Mouse (Mus musculus) spleen, adult 2 months (tissue): Measurements from ENCODE around the gene Ensa. TPM values are rescaled to one million over a fixed set of nuclear protein-coding genes. Genes with fewer than 3 reads are reported as not detected.
"Not testable (repeated sequence)": the region's sequence is repeated elsewhere in the genome, so short reads cannot be mapped to it uniquely, and the experiment has no call there.

Source experiments
- DNase-seq, 2 experiments: peaks; one replicate each; pipeline versions ENCODE4 v3.0.0 to v3.0.0-alpha.2; 2012 to 2021; ENCODE audit warnings: low spot score in 2 of 2, low read depth in 1 of 2
- H3K27ac ChIP-seq: fragments of 200-500 bp; 2 replicates; pipeline ENCODE4 v1.5.1; 2012; ENCODE audit warnings: low read length, inconsistent platforms; ENCODE audit not compliant: insufficient read depth
- H3K27me3 ChIP-seq: fragments of 200-500 bp; 2 replicates; pipeline ENCODE4 v1.6.1; 2012; ENCODE audit warnings: mild to moderate bottlenecking, moderate library complexity, low read length, inconsistent platforms; ENCODE audit not compliant: control insufficient read depth, insufficient read depth
- H3K36me3 ChIP-seq: fragments of 200-500 bp; 2 replicates; pipeline ENCODE4 v1.6.1; 2012; ENCODE audit warnings: mild to moderate bottlenecking, low read length, inconsistent platforms; ENCODE audit not compliant: control insufficient read depth, insufficient read depth
- H3K4me1 ChIP-seq: fragments of 200-500 bp; 2 replicates; pipeline ENCODE4 v1.6.1; 2011; ENCODE audit warnings: inconsistent platforms; ENCODE audit not compliant: control insufficient read depth, insufficient read depth, insufficient read length
- H3K4me3 ChIP-seq: fragments of 200-500 bp; 2 replicates; pipeline ENCODE4 v1.5.1; 2011; ENCODE audit warnings: mild to moderate bottlenecking, inconsistent platforms; ENCODE audit not compliant: insufficient read depth, insufficient read length; ENCODE audit errors: extremely low read depth
- CTCF ChIP-seq: fragments of 200-500 bp; IDR thresholded peaks from 2 replicates; pipeline ENCODE4 v1.5.1; 2011; ENCODE audit warnings: mild to moderate bottlenecking, inconsistent platforms; ENCODE audit not compliant: insufficient read depth, insufficient read length, insufficient replicate concordance; ENCODE audit errors: extremely low read depth
- POLR2A ChIP-seq: fragments of 200-500 bp; IDR thresholded peaks from 2 replicates; pipeline ENCODE4 v1.6.1; 2011; ENCODE audit warnings: low read depth, low read length, inconsistent platforms
- WGBS: fragments of 180-500 bp; shearing (Covaris S2); methylation state at CpG from one replicate; pipeline ENCODE4 v1.1.7; 2018; 5-methylcytosine and 5-hydroxymethylcytosine counted together
- polyA plus RNA-seq: library from polyadenylated mRNA; depleted of rRNA; stranded (reverse); fragments of >200 nt; gene quantifications from 2 replicates; pipeline ENCODE4 v1.2.3, GENCODE M21; 2012

The Ensa gene
- polyA plus RNA-seq, 1 experiment: 10.4 TPM

- 16% methylated on average over 7 of the region's 7 CpGs for WGBS
- H3K4me1 ChIP-seq: peaks cover 62% of the 10 kb centered on the region; the same call in 1 of the 2 replicates
- peaks cover 11% of the 10 kb centered on the region for H3K36me3 ChIP-seq
- H3K27me3 ChIP-seq: no peaks in the 10 kb centered on the region
- peak overlapping the region; percentile 98 for H3K27ac ChIP-seq
- peak; percentile 53 to 56 for DNase-seq
- peak; percentile 11; the same call in 1 of the 2 replicates for TF ChIP-seq POLR2A
- no peak for TF ChIP-seq CTCF
- H3K4me3 ChIP-seq: peak overlapping the region; percentile 12; the same call in 1 of the 2 replicates
These were observed 44.0 kb downstream of the Ensa start for GRCm38 (mm10) chr3:95668589-95669308.

DNA sequence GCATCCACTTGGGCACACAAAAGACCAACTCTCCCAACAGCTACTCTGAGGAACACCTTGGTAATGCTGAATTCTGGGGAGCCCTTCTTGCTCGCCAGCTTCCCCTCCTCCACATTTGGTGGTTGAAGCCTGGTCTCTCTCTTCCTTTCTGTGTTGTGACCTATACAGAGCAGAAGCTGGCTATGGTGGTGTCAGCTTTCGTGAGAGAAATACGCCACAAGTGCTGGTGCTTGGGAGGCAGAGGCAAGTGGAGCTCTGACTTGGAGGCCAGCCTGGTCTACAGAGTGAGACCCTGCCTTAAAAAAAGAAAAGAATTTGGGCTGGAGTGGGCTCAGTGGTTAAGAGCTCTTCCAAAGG is 44.5 kb downstream of the Ensa start:
- Histone ChIP-seq H3K36me3 (peaks cover 8% of the 10 kb centered on the region), H3K4me1 (peaks cover 59% of the 10 kb centered on the region; the same call in 1 of the 2 replicates), H3K27me3 (no peaks in the 10 kb centered on the region), H3K4me3 (no peak overlapping the region), H3K27ac (peak overlapping the region; percentile 98)
- no peak for DNase-seq
- TF ChIP-seq CTCF (no peak), POLR2A (no peak)
- 23% methylated on average over 3 of the region's 3 CpGs for WGBS

DNA sequence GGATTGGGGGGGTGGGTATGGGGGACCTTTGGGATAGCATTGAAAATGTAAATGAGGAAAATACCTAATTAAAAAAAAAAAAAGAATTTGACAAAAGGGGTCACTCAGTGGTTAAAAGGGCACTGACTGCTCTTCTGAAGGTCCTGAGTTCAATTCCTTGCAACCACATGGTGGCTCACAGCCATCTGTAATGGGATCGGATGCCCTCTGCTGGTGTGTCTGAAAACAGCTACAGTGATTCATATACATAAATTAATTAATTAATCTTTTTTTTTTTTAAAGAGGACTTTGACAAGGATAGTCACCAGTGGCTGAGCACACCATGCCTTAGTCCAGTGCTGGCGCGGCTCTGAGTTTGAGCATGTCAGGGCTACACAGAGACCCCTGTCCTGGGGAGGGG is 45.6 kb downstream of the Ensa start:
- WGBS: 92% methylated on average over 3 of the region's 3 CpGs
- not testable (repeated sequence) for H3K27me3 ChIP-seq, DNase-seq, H3K27ac ChIP-seq, H3K4me3 ChIP-seq, H3K36me3 ChIP-seq
- peaks cover 57% of the 10 kb centered on the region; the same call in 1 of the 2 replicates for H3K4me1 ChIP-seq

DNA sequence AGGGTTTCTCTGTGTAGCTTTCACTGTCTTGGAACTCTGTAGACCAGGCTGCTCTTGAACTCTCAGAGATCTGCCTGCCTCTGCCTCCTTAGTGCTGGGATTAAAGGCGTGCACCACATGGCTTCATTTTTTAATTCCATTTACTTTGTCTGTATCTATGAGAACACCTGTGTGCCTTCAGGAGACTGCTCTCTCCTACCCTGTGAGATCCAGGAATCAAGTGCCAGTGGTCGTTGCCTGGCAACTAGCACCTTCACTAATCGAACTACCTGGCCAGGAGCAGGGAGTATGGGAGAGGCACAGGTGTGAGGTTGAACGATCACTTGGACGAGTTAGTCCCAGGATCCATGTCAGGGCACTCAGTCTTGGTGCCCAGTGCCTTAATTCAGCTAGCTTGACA is 46.4 kb downstream of the Ensa start:
- peaks cover 61% of the 10 kb centered on the region; the same call in 1 of the 2 replicates for H3K4me1 ChIP-seq
- no peaks in the 10 kb centered on the region for H3K27me3 ChIP-seq
- WGBS: 92% methylated on average over 5 of the region's 5 CpGs
- TF ChIP-seq CTCF (no peak), POLR2A (no peak)
- no peak overlapping the region for H3K4me3 ChIP-seq
- H3K36me3 ChIP-seq: 0 out of 2 replicates have a peak, but pooled peaks cover 3% of the 10 kb centered on the region
- H3K27ac ChIP-seq: peak overlapping the region; percentile 99
- DNase-seq: no peak

- WGBS: 0% methylated on average over 3 of the region's 3 CpGs
- peak; percentile 66 to 75 for DNase-seq
- Histone ChIP-seq H3K4me1 (peaks cover 57% of the 10 kb centered on the region; the same call in 1 of the 2 replicates), H3K27me3 (no peaks in the 10 kb centered on the region), H3K36me3 (0 out of 2 replicates have a peak, but pooled peaks cover 1% of the 10 kb centered on the region), H3K27ac (peak overlapping the region; percentile 99), H3K4me3 (peak overlapping the region; percentile 42; the same call in 1 of the 2 replicates)
- TF ChIP-seq CTCF (no peak), POLR2A (peak; percentile 14; the same call in 1 of the 2 replicates)
These were observed 47.7 kb downstream of the Ensa start for GRCm38 (mm10) chr3:95672461-95672860.

DNA sequence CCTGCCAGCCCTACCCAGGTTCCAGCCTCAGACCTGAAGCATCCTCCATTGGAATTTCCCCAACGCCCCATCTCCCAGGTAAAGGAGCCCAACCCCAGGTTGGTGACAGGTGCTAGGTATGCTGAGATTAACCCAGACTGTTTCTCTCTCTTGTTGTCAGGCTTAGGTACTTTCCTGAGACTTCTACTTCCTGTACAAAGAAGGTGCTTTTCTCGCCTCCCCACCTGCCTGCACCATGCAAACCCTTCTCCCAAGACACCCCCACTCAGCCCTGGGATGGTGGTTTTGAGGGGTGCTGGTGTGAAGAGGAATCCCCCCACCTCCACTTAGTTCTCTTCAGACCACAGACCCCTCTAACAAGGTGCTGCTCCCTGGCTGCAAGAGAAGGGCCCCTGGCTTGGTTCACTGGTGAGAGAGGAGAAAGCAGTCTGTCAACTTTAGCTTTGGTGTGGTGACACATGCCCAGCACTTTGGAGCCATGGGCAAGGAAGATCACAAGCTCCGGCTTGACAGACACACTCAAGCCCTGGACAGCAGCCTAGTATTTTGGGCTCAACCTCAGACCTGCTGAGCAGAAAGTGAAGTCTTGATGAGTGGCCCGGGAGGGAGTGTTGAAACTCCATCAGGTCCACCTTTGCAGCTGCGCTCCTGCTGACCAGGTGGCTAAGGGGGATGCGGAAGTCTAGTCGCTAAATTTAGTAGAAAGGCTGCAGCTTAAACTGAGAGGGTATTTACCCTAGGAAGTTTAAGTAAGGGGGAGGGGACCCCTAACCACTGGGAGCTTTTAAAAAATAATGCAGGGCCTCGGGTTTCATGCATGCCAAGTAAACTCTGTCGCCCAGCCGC is 48.3 kb downstream of the Ensa start:
- 11% methylated on average over 10 of the region's 10 CpGs for WGBS
- H3K27ac ChIP-seq: peak overlapping the region; percentile 99
- H3K4me3 ChIP-seq: peak overlapping the region; percentile 70
- H3K4me1 ChIP-seq: peaks cover 50% of the 10 kb centered on the region; the same call in 1 of the 2 replicates
- peak; percentile 55 to 62 for DNase-seq
- no peak; the same call in 1 of the 2 replicates for TF ChIP-seq POLR2A
- no peak for TF ChIP-seq CTCF
- H3K27me3 ChIP-seq: no peaks in the 10 kb centered on the region
- 0 out of 2 replicates have a peak, but pooled peaks cover 1% of the 10 kb centered on the region for H3K36me3 ChIP-seq
